Mouse (Mus musculus): Measurements from ENCODE around the gene Pak1ip1. TPM values are rescaled to one million over a fixed set of nuclear protein-coding genes. Genes with fewer than 3 reads are reported as not detected.
"Not testable (repeated sequence)": the region's sequence is repeated elsewhere in the genome, so short reads cannot be mapped to it uniquely, and the experiment has no call there.

Gene Pak1ip1
- polyA plus RNA-seq, 1 experiment from 2014 or later = 68.8 TPM

DNA sequence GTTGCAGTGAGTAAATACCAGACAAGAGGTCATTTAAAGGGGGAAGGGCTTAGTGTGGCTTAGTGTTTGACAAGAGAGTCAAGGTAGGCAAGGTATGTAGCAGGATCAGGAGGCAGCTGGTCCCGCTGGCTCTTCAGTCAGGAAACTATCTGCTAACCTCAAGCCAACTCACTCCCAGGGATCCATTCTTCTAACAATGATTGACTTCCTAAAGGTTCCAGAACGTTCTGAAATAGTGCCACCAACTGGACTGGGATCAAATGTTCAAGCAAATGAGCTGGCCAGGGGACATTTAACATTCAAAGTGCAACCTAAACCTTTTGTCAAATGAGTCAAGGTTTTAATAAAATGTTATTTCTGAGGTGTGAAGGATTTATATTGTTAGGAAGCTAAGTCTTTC is 21.5 kb upstream of the Pak1ip1 start:
- no peaks in the 10 kb centered on the region for H3K36me3 ChIP-seq
- H3K9ac ChIP-seq = no peak overlapping the region
- no peak overlapping the region for H3K4me3 ChIP-seq
- no peaks in the 10 kb centered on the region for H3K9me3 ChIP-seq
- 64% methylated on average over 2 of the region's 2 CpGs for WGBS
- no peak overlapping the region for H3K4me2 ChIP-seq
- no peak for ATAC-seq (ENCODE audit: low FRiP score)
- no peaks in the 10 kb centered on the region for H3K27me3 ChIP-seq
- no peak overlapping the region for H3K27ac ChIP-seq
- H3K4me1 ChIP-seq (replicated peaks) = no peaks in the 10 kb centered on the region

DNA sequence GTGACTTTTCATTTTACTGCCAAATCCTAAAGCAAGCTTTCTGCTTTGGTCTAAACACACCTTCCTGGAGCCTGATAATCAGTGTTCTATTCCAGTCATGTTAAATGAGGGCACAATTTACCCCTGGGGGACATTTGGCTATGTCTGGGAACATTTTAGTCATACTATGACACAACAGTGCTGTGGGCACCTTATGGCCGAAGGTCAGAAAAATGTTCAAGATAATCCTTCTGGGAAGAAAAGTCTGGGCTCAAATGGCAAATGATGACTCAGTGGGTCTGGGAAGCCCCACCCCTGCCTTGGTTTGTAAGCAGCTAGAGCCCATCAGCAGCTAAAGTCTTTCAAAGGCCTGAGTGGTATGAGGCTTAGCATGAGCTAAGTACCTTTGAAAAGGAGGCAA is 18.1 kb upstream of the Pak1ip1 start:
- Histone ChIP-seq H3K27me3 (no peaks in the 10 kb centered on the region), H3K4me2 (no peak overlapping the region), H3K27ac (no peak overlapping the region), H3K9ac (no peak overlapping the region), H3K4me1 (replicated peaks) (no peaks in the 10 kb centered on the region), H3K9me3 (no peaks in the 10 kb centered on the region), H3K36me3 (no peaks in the 10 kb centered on the region), H3K4me3 (no peak overlapping the region)
- ATAC-seq (ENCODE audit: low FRiP score) = no peak
- whole genome bisulfite sequencing = 83% methylated on average over 1 of the region's 1 CpGs

DNA sequence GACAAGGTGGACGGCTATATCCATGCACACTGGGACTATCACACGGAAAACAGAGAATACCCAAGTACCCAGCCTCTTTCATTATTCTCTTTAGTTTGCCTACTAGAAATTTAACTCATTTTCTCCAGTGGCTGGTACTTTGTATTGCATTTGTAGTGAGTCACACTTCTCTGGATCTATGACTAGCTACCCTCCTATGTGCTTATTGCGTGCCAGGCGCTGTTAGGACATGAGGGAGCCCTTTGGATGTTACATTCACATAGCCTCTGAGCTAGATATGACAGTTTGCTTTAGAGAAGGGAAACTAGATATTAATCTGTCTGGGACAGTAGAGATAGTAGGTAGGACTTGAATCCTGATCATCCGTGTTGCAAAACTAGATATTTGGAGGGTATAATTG is 14.7 kb upstream of the Pak1ip1 start:
- WGBS = 94% methylated on average over 5 of the region's 5 CpGs
- Histone ChIP-seq H3K4me1 (replicated peaks) (no peaks in the 10 kb centered on the region), H3K4me2 (no peak overlapping the region), H3K27me3 (no peaks in the 10 kb centered on the region), H3K36me3 (no peaks in the 10 kb centered on the region), H3K4me3 (no peak overlapping the region), H3K27ac (no peak overlapping the region), H3K9me3 (no peaks in the 10 kb centered on the region), H3K9ac (no peak overlapping the region)
- ATAC-seq (ENCODE audit: low FRiP score) = no peak

DNA sequence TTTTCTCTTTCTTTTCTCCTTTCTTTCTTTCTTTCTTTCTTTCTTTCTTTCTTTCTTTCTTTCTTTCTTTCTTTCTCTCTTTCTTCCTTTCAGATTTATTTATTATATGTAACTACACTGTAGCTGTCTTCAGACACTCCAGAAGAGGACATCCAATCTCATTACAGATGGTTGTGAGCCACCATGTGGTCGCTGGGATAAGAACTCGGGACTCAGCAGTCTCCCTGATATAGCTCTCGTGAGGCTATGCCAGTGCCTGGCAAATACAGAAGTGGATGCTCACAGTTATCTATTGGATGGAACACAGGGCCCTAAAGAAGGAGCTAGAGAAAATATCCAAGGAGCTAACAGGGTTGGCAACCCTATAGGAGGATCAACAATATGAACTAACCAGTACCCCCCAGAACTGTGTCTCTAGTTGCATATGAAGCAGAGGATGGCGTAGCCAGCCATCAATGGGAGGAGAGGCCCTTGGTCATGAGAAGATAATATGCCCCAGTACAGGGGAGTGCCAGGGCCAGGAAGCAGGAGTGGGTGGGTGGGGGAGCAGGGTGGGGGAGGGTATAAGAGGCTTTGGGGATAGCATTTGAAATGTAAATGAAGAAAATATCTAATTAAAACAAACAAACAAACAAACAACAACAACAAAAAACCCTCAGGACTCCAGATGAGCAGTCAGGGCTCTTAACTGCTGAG is 13.1 kb upstream of the Pak1ip1 start:
- not testable (repeated sequence) for H3K27me3 ChIP-seq; H3K4me3 ChIP-seq; ATAC-seq (ENCODE audit: low FRiP score); H3K36me3 ChIP-seq; H3K4me1 ChIP-seq (replicated peaks); H3K27ac ChIP-seq; H3K4me2 ChIP-seq; H3K9me3 ChIP-seq; H3K9ac ChIP-seq
- WGBS = 70% methylated on average over 4 of the region's 4 CpGs

DNA sequence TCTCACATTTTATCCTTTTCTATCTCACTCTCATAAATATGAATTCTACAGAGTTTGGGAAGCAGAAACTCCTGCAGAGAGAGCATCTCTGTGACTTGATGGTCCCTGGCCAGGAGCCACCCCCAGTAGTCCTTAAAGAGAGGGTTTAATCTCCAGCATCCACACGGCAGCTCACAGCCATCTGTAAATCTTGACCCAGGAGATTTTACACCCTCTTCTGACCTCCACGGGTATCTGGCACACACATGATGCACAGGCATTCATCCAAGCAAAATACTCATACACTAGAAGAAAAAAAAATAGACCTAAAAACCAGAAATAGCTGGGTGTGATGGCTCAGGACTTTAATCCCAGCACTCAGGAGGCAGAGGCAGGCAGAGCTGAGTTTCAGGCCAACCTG is 12.4 kb upstream of the Pak1ip1 start:
- no peak overlapping the region for H3K9ac ChIP-seq
- H3K9me3 ChIP-seq = no peaks in the 10 kb centered on the region
- no peaks in the 10 kb centered on the region for H3K27me3 ChIP-seq
- ATAC-seq (ENCODE audit: low FRiP score) = no peak
- no peaks in the 10 kb centered on the region for H3K4me1 ChIP-seq (replicated peaks)
- H3K36me3 ChIP-seq = no peaks in the 10 kb centered on the region
- no peak overlapping the region for H3K4me3 ChIP-seq
- no peak overlapping the region for H3K4me2 ChIP-seq
- 79% methylated on average over 2 of the region's 2 CpGs for WGBS
- H3K27ac ChIP-seq = no peak overlapping the region

DNA sequence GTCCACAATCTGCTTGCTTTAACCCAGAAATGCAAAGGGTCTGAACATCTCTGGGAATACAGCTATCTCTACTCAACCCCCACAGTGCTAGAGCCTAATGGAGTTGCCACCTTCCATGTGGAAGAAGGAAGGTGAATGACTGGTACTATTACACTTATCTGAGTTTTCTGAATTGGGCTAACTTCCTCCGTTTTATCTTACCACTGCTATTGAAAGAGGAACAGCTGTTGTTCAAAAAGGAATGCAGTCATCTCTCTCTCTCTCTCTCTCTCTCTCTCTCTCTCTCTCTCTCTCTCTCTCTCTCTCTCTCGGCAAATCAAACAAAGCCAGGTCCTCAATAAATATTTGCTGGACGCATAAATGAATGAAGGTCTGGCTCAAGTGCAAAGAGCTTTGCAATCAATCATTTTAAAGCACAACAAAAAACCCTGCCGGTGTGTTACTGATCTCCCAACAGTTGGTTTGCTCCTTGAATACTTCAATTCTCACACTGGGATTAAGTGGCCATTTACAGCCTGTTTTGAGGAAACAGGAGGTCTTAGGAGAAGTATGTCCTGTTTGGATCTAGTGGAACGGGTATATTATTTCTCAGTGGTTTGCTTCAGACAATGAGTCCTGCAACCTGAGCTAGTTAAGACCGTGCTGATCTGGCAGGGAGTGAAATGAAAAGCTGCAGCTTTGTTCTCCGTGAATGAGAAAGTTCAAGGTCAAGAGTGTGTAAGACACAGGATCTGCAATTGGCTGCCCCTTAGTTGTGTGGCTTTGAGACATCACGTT is 6.1 kb upstream of the Pak1ip1 start:
- no peak overlapping the region for H3K4me2 ChIP-seq
- WGBS = 20% methylated on average over 8 of the region's 8 CpGs
- no peak for ATAC-seq (ENCODE audit: low FRiP score)

DNA sequence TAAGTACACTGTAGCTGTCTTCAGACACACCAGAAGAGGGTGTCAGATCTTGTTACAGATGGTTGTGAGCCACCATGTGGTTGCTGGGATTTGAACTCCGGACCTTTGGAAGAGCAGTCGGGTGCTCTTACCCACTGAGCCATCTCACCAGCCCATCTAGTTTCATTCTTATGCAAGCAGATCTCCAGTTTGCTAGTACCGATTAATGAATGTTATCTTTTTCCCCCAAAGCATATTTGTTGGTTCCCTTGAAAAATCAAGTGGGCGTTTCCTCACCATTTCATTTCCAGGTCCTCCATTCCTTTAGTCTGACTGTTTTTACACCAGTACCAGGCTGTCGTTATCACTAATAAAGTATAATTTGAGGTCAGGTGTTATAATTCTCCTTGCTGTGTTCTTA is 2.3 kb upstream of the Pak1ip1 start:
- not testable (repeated sequence) for H3K9ac ChIP-seq; ATAC-seq (ENCODE audit: low FRiP score); H3K27ac ChIP-seq; H3K4me2 ChIP-seq; H3K4me3 ChIP-seq; H3K27me3 ChIP-seq; H3K36me3 ChIP-seq; H3K9me3 ChIP-seq
- WGBS = 90% methylated on average over 5 of the region's 5 CpGs
- peaks cover 23% of the 10 kb centered on the region for H3K4me1 ChIP-seq (replicated peaks)

More for the DNA sequence above, 6.1 kb upstream of the Pak1ip1 start:
- Histone ChIP-seq H3K36me3 (no peaks in the 10 kb centered on the region), H3K27ac (no peak overlapping the region), H3K4me1 (replicated peaks) (peaks cover under 1% of the 10 kb centered on the region), H3K9ac (peak overlapping the region; percentile 6; the same call in 1 of the 2 replicates), H3K9me3 (no peaks in the 10 kb centered on the region), H3K4me3 (no peak overlapping the region), H3K27me3 (no peaks in the 10 kb centered on the region)

DNA sequence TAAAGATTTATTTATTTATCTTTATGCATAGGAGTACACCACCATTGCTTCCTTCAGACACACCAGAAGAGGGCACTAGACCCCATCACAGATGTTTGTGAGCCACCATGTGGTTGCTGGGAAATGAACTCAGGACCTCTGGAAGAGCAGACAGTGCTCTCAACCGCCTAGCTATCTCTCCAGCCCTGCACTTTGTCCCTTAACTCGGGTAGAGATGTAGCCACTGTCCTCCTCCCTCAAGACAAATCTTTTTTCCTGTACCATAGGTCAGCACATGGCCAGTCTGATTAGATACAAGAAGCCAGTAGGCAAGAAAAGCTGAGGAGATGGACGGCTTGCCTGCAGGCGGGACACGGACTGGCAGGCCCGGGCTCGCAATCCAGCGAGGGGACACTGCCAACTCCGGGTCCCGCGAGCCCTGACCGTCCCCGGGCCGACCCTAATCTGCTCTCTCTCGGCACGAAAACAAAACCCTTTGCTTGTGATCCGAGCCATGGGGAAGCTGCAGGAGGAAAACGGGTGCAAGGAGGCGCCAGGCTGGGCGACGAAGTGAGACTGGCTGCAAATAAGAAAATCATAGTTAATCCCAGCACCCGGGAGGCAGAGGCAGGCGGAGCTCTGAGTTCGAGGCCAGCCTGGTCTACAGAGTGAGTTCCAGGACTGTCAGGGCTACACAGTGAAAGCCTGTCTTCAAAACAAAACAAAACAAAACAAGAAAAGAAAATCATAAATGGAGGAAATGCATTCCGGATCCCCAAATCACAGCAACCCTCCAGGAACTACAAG is 490 bp upstream of the Pak1ip1 start:
- ATAC-seq (ENCODE audit: low FRiP score) = peak; percentile 63
- Histone ChIP-seq H3K4me3 (peak overlapping the region; percentile 91), H3K36me3 (peaks cover 10% of the 10 kb centered on the region), H3K4me2 (peak overlapping the region; percentile 87), H3K27ac (peak overlapping the region; percentile 96), H3K27me3 (no peaks in the 10 kb centered on the region), H3K4me1 (replicated peaks) (peaks cover 23% of the 10 kb centered on the region), H3K9me3 (no peaks in the 10 kb centered on the region), H3K9ac (peak overlapping the region; percentile 90)
- under 1% methylated on average over 25 of the region's 25 CpGs for WGBS

DNA sequence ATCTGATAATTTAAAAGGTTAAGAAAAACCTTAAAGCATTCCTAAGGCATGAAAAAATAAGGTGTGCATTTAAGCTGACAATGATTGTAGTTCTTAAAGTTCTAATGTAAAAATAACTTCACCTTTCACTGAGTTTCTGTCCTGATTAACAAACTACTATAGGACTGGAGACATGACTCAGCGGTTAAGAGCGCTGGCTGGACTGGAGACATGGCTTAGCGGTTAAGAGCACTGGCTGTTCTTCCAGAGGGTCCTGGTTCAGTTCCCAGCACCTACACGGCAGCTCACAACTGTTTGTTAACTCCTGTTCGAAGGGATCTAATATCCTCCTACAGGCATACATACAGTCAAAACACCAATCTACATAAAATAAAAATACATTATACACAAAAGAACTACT is 1.2 kb downstream of the Pak1ip1 start:
- no peak for ATAC-seq (ENCODE audit: low FRiP score)
- H3K4me3 ChIP-seq = peak overlapping the region; percentile 91
- 88% methylated on average over 5 of the region's 5 CpGs for WGBS
- H3K27ac ChIP-seq = no peak overlapping the region
- H3K9me3 ChIP-seq = no peaks in the 10 kb centered on the region
- peaks cover 25% of the 10 kb centered on the region for H3K36me3 ChIP-seq
- H3K9ac ChIP-seq = no peak overlapping the region
- peak overlapping the region; percentile 89 for H3K4me2 ChIP-seq
- peaks cover 23% of the 10 kb centered on the region for H3K4me1 ChIP-seq (replicated peaks)
- no peaks in the 10 kb centered on the region for H3K27me3 ChIP-seq

DNA sequence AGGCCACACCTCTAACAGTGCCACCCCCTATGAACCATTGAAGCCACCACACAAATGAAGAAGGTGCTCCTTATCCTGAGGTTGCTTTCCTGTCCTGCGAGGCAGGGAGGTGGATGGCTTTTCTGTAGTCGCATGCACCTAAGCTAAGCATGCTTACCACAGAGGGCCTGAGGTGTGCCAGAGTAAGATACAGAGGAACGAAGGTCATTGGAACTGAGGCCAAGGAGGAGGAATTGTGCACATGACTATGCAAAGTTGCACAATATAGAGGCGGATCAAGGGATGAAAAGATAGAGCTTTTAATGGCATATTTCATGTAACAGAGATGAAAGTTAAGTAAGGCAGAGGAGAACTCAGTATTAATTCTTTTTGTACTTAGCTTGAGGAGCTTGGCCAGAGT is 5.4 kb downstream of the Pak1ip1 start:
- Histone ChIP-seq H3K4me3 (no peak overlapping the region), H3K4me2 (no peak overlapping the region), H3K4me1 (replicated peaks) (peaks cover 15% of the 10 kb centered on the region), H3K27ac (no peak overlapping the region), H3K27me3 (no peaks in the 10 kb centered on the region), H3K9me3 (no peaks in the 10 kb centered on the region), H3K36me3 (peaks cover 66% of the 10 kb centered on the region), H3K9ac (no peak overlapping the region)
- 94% methylated on average over 4 of the region's 4 CpGs for WGBS
- no peak for ATAC-seq (ENCODE audit: low FRiP score)

DNA sequence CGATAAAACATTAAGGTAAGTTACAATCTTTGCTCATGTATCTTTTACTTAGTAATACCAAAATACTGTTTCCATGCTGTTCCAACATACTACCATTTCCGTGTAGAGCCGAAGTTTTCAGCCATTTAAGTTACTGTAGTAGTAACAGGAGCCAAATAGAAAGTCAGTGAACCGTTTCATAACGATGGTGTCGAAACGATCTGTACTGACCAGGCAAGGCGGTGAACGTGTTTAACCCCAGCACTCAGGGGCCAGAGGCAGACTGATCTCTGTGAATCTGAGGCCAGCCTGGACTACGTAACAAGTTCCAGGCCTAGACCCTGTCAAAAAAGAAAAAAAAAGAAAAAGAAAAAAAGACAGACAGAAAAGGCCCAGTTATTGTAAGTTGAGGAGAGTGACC is 7.4 kb downstream of the Pak1ip1 start:
- Histone ChIP-seq H3K9me3 (no peaks in the 10 kb centered on the region), H3K4me1 (replicated peaks) (0 out of 2 replicates have a peak, but pooled peaks cover 3% of the 10 kb centered on the region), H3K9ac (no peak overlapping the region), H3K27ac (no peak overlapping the region), H3K36me3 (peaks cover 87% of the 10 kb centered on the region), H3K27me3 (no peaks in the 10 kb centered on the region), H3K4me3 (no peak overlapping the region), H3K4me2 (no peak overlapping the region)
- no peak for ATAC-seq (ENCODE audit: low FRiP score)
- WGBS = 93% methylated on average over 10 of the region's 10 CpGs

DNA sequence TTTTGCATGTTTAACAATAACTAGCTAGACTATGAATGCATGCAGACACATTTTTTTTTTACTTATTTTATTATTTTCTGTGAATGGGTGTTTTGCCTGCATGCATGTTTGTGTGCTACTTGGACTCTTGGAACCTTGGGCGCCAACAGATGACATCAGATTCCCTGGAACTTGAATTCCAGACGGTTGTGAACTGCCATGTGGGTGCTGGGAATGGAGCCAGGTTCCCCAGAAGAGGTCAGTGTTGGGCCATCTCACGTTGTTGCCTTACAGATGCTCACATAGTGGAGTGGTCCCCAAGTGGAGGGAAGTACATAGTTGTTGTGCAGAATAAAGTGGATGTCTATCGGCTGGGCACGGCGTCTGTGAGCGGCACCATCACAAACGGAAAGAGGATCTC is 8.1 kb downstream of the Pak1ip1 start:
- Histone ChIP-seq H3K9ac (no peak overlapping the region), H3K4me2 (no peak overlapping the region), H3K27me3 (no peaks in the 10 kb centered on the region), H3K9me3 (no peaks in the 10 kb centered on the region), H3K36me3 (peaks cover 91% of the 10 kb centered on the region), H3K4me1 (replicated peaks) (no peaks in the 10 kb centered on the region), H3K4me3 (no peak overlapping the region), H3K27ac (no peak overlapping the region)
- ATAC-seq (ENCODE audit: low FRiP score) = no peak
- 83% methylated on average over 8 of the region's 8 CpGs for WGBS

All from hindbrain, embryonic 13.5 days (tissue).